Mouse (Mus musculus) gastrocnemius, adult 2 months (tissue): Measurements from ENCODE around the gene Brd9. TPM values are rescaled to one million over a fixed set of nuclear protein-coding genes. Genes with fewer than 3 reads are reported as not detected.

ENCODE experiments used
- DNase-seq: peaks from one replicate; pipeline ENCODE4 v3.0.0; 2022
- H3K27ac ChIP-seq: fragments of 200-600 bp; 2 replicates; pipeline ENCODE4 v1.8.1; 2022; ENCODE audit warnings: mild to moderate bottlenecking
- H3K4me3 ChIP-seq: fragments of 200-600 bp; 2 replicates; pipeline ENCODE4 v1.8.1; 2022; ENCODE audit warnings: mild to moderate bottlenecking, moderate library complexity
- CTCF ChIP-seq: fragments of 200-600 bp; IDR thresholded peaks from 2 replicates; pipeline ENCODE4 v1.8.1; 2022; ENCODE audit warnings: antibody characterized with exemption, mild to moderate bottlenecking, moderate library complexity
- intact Hi-C: fragments of 180-260 bp; cut with DNase I; formaldehyde crosslinking; loops from one replicate; pipeline ENCODE4 v1.15.1; 2025
- long read RNA-seq, 2 experiments: library from polyadenylated mRNA; stranded (forward); transcript quantifications; one replicate each; pipeline ENCODE4 v2.0.0; 2021
- total RNA-seq, 2 experiments: library from RNA; stranded (reverse); gene quantifications; 2 replicates each; pipeline ENCODE4 v1.2.3; 2021

The Brd9 gene
- 10 to 100 TPM in 1 of 2 experiments, 1 to 10 TPM in 1; 7.8 to 12.9 TPM for total RNA-seq
- long read RNA-seq, experiment 1, transcript Brd9-206 (16 exons, 2,430 nt) = minor isoform, 6 of 30 reads
- long read RNA-seq, experiment 1, transcript Brd9-201 (16 exons, 2,407 nt) = major isoform, 16 of 30 reads
- long read RNA-seq, experiment 1, partial matches to known transcripts = 0 of 30 reads
- long read RNA-seq, experiment 1, other reads (novel, unspliced or antisense) = 8 of 30 reads
- long read RNA-seq, experiment 2, transcript Brd9-201 (16 exons, 2,407 nt) = major isoform, 14 of 27 reads
- long read RNA-seq, experiment 2, partial matches to known transcripts = 3 of 27 reads
- long read RNA-seq, experiment 2, other reads (novel, unspliced or antisense) = 8 of 27 reads

DNA sequence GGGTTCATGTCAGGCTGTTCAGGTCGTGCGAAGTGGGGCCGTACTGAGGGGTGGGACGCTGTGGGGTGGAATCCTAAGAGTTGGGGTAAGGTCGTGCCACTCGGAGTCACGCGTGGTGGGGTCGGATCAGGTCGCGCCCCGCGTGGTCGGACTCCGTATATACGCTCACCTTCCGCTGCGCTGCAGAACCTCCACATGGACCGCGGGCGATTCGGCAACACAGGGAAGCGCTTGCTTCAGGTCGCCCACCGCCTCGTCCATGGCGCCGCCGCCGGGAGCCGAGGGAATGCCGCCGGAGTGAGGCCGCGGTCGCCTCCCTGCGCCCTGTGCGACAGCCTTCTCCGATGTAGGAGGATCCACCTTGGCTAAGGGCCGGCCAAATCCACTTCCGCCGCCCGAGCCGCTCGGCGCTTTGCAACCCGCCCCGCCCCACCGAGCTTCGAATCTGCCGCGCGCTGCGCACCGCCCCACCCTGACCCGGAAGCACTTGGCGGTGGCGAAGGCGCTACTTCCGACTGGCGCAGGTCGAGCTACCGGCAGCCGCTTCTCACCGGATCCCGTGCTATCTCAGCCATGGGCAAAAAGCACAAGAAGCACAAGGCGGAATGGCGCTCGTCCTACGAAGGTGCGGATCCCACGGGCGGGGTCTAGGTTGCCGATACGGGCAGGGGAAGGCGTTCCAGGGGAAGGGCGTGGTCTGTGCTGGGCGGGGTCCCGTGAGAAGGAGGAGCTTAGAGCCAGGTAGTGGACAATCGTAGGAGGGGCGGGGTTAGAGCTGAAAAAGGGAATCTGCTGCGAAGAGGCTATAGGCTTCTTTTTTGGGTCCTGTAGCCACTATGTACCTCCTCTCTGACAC is at the start of gene Brd9, which contains the start of gene Trip13:
Brd9 (plus strand) TSS at position 491 of the 856 bp plus-strand sequence.
Trip13 (minus strand) TSS at position 464 of the 856 bp plus-strand sequence.
- Histone ChIP-seq H3K27ac (peak within 1 kb of the TSS; percentile 89), H3K4me3 (peak within 1 kb of the TSS; percentile 95)
- intact Hi-C loops = no loop called here
- DNase-seq = peak; percentile 95
- TF ChIP-seq CTCF = no peak

DNA sequence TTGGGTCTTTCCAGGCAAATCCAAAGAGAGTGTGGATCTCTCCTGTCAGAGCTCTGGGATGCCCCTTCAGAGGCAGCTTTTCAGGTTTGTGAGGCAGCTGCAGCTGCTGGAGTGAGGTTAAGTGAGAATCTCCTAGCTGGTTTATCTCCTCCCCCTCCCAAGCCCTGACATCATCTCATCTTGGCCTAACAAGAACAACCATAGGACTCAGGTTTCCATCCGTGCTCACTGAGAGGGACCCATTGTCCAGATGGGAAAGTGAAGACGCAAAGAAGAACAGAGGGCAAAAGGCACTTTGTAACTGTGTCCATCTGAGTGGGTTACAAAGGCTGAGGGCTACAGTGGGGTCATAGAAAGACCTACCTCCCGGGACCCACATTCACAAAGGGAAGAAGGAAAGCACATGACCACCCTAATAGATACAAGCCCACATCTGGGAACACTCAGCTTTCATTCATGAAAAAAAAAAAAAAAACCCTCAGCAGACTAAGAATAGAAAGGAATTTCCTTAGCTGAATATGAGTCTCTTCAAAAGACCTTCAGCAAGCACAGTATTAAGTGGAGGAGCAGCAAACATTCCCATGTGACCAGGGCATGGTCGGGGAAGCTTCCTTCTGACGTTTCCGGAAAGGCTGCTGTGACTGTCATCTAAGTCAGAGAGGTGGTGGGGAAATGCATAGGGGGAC is 45.0 kb upstream of the Brd9 start:
- Histone ChIP-seq H3K27ac (peak overlapping the region; percentile 63), H3K4me3 (no peak overlapping the region)
- intact Hi-C loops = no loop called here
- DNase-seq = peak; percentile 27
- no peak for TF ChIP-seq CTCF

DNA sequence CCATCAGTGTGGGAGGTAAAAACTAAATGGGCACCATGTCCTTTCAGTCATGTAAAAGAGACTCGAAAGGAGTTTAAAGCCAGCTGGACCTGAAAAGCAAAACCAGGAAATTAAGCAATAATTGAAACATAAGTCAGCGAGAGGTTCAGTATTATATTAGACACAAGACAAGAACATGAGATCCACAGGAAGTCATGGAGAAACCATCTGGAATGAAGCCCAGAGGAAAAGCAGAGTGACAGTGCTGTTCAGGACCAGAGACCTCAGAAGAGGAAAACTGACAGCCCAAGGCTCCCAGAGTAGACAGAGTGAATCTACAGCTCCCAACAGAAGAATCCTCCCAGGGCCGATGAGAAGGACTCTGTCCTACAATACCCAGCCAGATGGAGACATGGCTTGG is 40.0 kb upstream of the Brd9 start:
- DNase-seq = no peak
- intact Hi-C loops = no loop called here
- H3K27ac ChIP-seq = no peak overlapping the region
- H3K4me3 ChIP-seq = no peak overlapping the region
- TF ChIP-seq CTCF = no peak

DNA sequence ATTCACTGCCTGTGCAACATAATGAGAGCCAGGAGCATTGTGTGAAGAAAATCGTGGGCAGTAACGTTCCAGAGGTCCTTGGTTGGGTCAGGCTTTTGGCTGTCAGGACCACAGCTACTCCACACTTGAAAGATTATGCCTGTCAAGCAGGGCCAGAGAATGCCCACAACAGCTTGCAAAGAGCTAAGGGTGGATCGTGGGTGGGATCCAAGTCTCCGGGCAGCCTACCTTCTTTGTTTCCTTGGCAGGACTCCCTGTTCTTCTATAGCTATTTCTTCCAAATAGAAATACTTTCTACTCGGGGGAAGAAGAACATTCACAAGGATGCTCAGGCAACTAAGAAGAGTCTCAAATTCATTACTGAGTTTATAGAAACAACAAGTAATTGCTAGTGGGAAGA is 30.5 kb upstream of the Brd9 start:
- TF ChIP-seq CTCF = no peak

DNA sequence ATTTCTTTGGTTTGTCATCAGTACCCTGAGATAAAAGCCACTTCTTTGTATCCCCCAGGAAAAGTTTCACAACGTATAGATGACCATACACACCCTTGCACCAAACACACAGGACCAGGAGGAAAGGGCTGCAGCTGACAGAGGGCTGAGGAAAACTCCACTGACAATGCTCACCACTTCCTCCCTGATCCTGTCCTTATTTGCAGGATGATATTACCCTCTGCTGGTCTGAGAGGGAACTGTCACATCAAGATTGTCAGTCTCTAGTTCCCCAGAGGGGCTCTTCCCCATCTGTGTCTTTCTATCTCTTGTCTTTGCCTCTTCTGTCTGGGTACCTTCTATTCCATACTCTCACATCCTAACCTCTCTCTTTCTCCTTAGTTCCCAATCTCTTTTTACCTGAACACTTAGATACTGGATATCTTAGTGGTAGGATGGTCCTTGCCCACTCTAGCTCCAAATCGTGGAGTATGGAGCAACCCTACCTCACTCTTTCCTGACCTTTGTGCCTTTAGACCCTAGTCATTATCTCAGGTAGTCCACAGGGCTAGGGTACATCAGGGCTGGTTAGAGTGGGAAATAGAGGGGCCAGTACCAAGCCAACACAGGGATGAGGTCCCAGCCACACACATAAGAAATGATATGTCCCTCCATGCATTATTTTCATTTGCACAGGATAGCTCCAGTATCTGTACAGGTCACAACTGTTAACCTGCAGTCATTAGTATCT is 29.8 kb upstream of the Brd9 start:
- no peak for DNase-seq
- Histone ChIP-seq H3K4me3 (no peak overlapping the region), H3K27ac (no peak overlapping the region)
- intact Hi-C loops = loop anchor here (2.0 kb wide), 1 partner anchor 189 kb away; no protein-coding TSS in a partner anchor
- peak; percentile 74 for TF ChIP-seq CTCF

More for the DNA sequence above, 30.5 kb upstream of the Brd9 start:
- Histone ChIP-seq H3K27ac (no peak overlapping the region), H3K4me3 (no peak overlapping the region)
- intact Hi-C loops = loop anchor here (2.0 kb wide), 1 partner anchor 188 kb away; no protein-coding TSS in a partner anchor
- no peak for DNase-seq

DNA sequence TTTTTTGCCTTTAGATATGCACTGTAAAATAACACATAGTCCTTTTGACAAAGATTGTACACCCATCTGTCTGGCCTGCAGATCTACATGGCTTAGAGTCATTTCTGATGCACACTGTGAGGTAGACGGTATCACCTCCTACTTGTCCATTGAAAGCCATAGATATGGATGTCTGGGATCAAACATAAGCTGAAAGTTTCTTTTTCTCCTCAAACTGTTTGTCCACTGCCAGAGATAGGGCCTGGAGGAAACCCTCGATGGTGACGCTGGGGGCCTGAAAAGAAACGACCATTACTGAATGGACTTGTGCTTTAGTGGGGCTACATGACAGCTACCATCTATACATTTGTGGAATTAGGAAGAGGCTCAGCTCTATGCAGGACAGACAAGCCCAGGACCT is 24.5 kb upstream of the Brd9 start:
- no peak for TF ChIP-seq CTCF
- no peak overlapping the region for H3K27ac ChIP-seq
- intact Hi-C loops = no loop called here
- no peak for DNase-seq
- no peak overlapping the region for H3K4me3 ChIP-seq

DNA sequence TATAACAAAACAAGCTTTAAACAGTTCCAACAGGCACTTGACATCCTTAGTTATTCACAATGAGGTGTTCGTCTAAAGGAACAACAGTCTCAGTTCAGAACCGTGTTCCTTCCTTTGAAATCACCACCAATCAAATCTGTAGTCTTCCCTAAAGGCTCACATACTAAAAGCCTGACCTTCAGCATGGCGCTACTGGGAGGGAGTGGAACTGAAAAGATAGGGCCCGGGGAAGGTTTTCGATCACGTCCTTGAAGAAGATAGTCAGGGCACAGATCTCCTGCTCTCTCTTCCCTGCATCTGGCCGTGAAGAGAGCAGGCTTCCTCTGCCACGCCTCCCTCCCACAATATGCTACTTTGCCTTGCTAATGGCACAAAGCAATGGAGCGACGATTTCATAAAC is 5.4 kb upstream of the Brd9 start:
- H3K4me3 ChIP-seq = no peak overlapping the region
- intact Hi-C loops = no loop called here
- H3K27ac ChIP-seq = no peak overlapping the region
- DNase-seq = no peak
- TF ChIP-seq CTCF = no peak

DNA sequence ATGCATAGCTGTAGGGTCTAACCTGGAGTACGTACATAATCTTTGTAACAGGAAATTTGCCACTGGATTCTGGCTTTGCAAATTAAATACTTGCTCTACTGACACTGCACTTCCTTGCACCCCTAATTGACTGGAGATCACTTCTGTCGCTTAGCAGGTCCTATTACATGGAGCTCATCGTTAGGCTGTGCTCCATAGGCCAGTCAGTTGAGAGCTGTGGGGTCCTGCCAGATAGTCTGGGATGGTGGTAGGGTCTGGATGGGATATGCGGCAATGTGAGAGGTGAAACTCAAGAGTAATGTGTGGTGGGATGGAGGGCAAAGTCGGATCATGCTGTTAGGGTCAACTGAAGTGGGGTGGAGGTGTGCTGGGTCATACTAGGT is 682 bp upstream of the Brd9 start:
- Histone ChIP-seq H3K27ac (no peak overlapping the region), H3K4me3 (peak overlapping the region; percentile 95)
- DNase-seq = no peak
- intact Hi-C loops = no loop called here
- TF ChIP-seq CTCF = no peak

DNA sequence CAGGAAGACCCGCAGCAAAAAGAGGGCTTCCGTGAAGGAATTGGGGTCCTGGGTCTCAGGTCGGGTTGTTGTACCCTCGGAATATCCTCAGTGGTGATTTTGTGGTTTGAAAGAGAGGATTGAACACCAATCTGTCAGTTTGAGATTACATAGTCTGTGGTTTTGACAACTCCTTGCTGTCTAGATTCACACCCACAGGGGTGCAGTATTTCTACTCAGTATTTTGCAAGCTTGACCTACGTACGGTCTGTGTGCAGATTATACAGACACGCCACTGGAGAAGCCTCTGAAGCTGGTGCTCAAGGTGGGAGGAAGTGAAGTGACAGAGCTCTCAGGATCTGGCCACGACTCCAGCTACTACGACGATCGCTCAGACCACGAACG is 558 bp downstream of the Brd9 start:
- H3K4me3 ChIP-seq = peak overlapping the region; percentile 95
- intact Hi-C loops = no loop called here
- H3K27ac ChIP-seq = peak overlapping the region; percentile 89
- TF ChIP-seq CTCF = no peak
- no peak for DNase-seq

DNA sequence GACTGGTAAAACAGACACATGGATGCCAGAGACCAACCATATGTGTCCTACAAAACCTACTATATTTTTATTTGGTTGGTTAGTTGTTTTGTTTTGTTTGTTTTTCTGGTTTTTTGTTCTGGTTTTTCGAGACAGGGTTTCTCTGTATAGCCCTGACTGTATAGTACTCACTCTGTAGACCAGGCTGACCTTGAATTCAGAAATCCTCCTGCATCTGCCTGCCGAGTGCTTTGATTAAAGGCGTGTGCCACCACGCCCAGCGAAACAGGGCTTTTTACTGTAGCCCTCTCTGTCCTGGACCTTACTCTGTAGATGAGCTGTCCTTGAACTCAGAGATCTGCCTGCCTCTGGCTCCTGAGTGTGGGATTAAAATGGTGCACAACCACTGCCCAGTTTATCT is 1.5 kb downstream of the Brd9 start:
- no peak for TF ChIP-seq CTCF
- H3K4me3 ChIP-seq = no peak overlapping the region
- intact Hi-C loops = no loop called here
- H3K27ac ChIP-seq = no peak overlapping the region
- no peak for DNase-seq

DNA sequence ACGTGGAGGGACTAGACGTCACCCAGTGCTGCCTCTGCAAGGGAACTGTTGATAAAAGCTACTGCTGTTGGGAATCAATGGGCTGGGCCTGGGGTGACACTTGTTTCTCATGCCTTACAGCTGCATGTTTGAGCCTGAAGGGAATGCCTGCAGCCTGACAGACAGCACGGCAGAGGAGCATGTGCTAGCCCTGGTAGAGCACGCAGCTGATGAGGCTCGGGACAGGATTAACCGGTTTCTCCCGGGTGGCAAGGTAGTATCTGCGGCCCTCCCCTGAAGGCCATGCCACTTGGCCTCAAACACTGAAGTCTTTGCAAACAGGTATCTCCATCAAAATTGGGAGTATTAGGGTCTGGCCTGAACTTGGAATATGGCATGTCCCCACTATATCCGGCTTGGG is 7.0 kb downstream of the Brd9 start:
- H3K4me3 ChIP-seq = no peak overlapping the region

DNA sequence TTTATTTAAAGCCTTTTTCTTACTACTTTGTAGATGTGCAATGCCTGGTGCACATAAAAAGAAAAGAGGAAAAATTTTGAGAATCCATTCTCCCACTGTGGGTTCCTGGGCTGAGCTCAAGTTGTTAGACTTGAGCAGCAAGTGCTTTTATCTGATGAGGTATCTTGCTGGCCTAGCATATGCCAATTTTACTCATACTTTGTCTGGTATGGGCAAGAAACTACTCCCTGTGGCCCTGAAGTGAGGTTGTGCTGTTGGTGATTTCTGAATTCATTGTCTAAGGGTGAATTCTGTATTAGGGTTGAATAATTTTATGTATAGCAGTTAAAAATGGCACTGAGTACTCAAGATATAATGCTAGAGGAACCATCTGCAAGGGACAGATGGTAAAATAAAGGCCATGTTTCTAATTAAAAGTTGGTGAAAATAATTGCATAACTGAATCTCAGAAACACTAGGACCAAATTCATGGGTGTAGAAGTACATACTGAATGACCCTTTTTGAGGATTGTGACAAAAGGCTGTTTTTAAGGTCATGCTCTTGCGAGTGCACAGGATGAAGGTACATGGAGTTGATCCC is 16.0 kb downstream of the Brd9 start:
- no peak for TF ChIP-seq CTCF
- intact Hi-C loops = no loop called here

More for the DNA sequence above, 7.0 kb downstream of the Brd9 start:
- H3K27ac ChIP-seq = no peak overlapping the region
- intact Hi-C loops = no loop called here
- no peak for DNase-seq
- TF ChIP-seq CTCF = no peak

More for the DNA sequence above, 16.0 kb downstream of the Brd9 start:
- H3K27ac ChIP-seq = no peak overlapping the region
- no peak for DNase-seq
- H3K4me3 ChIP-seq = no peak overlapping the region
